Mouse (Mus musculus): Measurements from ENCODE around the gene Ipmk. TPM values are rescaled to one million over a fixed set of nuclear protein-coding genes. Genes with fewer than 3 reads are reported as not detected.
"Not testable (repeated sequence)": the region's sequence is repeated elsewhere in the genome, so short reads cannot be mapped to it uniquely, and the experiment has no call there.

Ipmk gene
- polyA plus RNA-seq, 2 experiments from 2014 or later = 2.9 to 4.1 TPM

- ATAC-seq = no peak
These were observed 26.1 kb downstream of the Ipmk start for GRCm38 (mm10) chr10:71373706-71374105.

GRCm38 (mm10) chr10:71376014-71376413 lies 28.5 kb downstream of the Ipmk start:
- ATAC-seq = no peak

- no peak for ATAC-seq
These were observed 32.8 kb downstream of the Ipmk start for GRCm38 (mm10) chr10:71380406-71380805.

GRCm38 (mm10) chr10:71381471-71382033 lies 34.0 kb downstream of the Ipmk start:
- no peak for ATAC-seq

GRCm38 (mm10) chr10:71382109-71382508 lies 34.5 kb downstream of the Ipmk start:
- no peak for ATAC-seq

GRCm38 (mm10) chr10:71382858-71383551 lies 35.4 kb downstream of the Ipmk start:
- ATAC-seq = no peak

GRCm38 (mm10) chr10:71383552-71383924 lies 36.0 kb downstream of the Ipmk start:
- ATAC-seq = not testable (repeated sequence)

- ATAC-seq = no peak
These were observed 36.8 kb downstream of the Ipmk start for GRCm38 (mm10) chr10:71384159-71385044.

- no peak for ATAC-seq
These were observed 41.7 kb downstream of the Ipmk start for GRCm38 (mm10) chr10:71389311-71389710.

GRCm38 (mm10) chr10:71398383-71399145 lies 51.0 kb downstream of the Ipmk start:
- no peak for ATAC-seq

GRCm38 (mm10) chr10:71399399-71399798 lies 51.8 kb downstream of the Ipmk start:
- peak; percentile 71 for ATAC-seq

GRCm38 (mm10) chr10:71399987-71400386 lies 52.4 kb downstream of the Ipmk start:
- peak; percentile 44 for ATAC-seq

- peak; percentile 58 for ATAC-seq
These were observed 53.5 kb downstream of the Ipmk start for GRCm38 (mm10) chr10:71400818-71401646.

- ATAC-seq = no peak
These were observed 56.1 kb downstream of the Ipmk start for GRCm38 (mm10) chr10:71403638-71404037.

GRCm38 (mm10) chr10:71405523-71406217 lies 58.1 kb downstream of the Ipmk start:
- no peak for ATAC-seq

- ATAC-seq = no peak
These were observed 62.4 kb downstream of the Ipmk start for GRCm38 (mm10) chr10:71409948-71410347.

- ATAC-seq = no peak
These were observed 65.8 kb downstream of the Ipmk start for GRCm38 (mm10) chr10:71413401-71413800.

- no peak for ATAC-seq
These were observed 74.0 kb downstream of the Ipmk start for GRCm38 (mm10) chr10:71421531-71421930.

GRCm38 (mm10) chr10:71422047-71423037 lies 74.8 kb downstream of the Ipmk start:
- ATAC-seq = no peak

GRCm38 (mm10) chr10:71426740-71427139 lies 79.2 kb downstream of the Ipmk start:
- ATAC-seq = no peak

Measured in CD4-positive, CD25-positive, alpha-beta regulatory T cell, adult 4 months (primary cell).